Mouse (Mus musculus) lung, postnatal 0 days (tissue): Measurements from ENCODE around the gene Nhlrc1. TPM values are rescaled to one million over a fixed set of nuclear protein-coding genes. Genes with fewer than 3 reads are reported as not detected.

Source experiments
- ATAC-seq: fragments of 200-750 bp; cut with Nextera tagmentation; 2 replicates; pipeline ENCODE4 v1.8.0; 2017; ENCODE audit warnings: moderate library complexity
- DNase-seq: peaks from one replicate; pipeline ENCODE4 v3.0.0-alpha.2; 2016; ENCODE audit warnings: low spot score
- H3K27ac ChIP-seq: fragments of 300-500 bp; sonication (generic); 2 replicates; pipeline ENCODE4 v1.5.1; 2014; ENCODE audit warnings: antibody characterized with exemption, mild to moderate bottlenecking, low read length, mixed read lengths
- H3K27me3 ChIP-seq: fragments of 300-500 bp; sonication (generic); replicated peaks from 2 replicates; pipeline ENCODE4 v1.6.1; 2014; ENCODE audit warnings: low read length, mixed read lengths; ENCODE audit not compliant: insufficient read depth
- H3K36me3 ChIP-seq: fragments of 300-500 bp; sonication (generic); 2 replicates; pipeline ENCODE4 v1.6.1; 2014; ENCODE audit warnings: low read length, mixed read lengths; ENCODE audit not compliant: insufficient read depth
- H3K4me1 ChIP-seq: fragments of 300-500 bp; sonication (generic); 2 replicates; pipeline ENCODE4 v1.6.1; 2014; ENCODE audit warnings: antibody characterized with exemption, low read depth, low read length, mixed read lengths; ENCODE audit not compliant: insufficient read depth
- H3K4me2 ChIP-seq: fragments of 300-500 bp; sonication (generic); replicated peaks from 2 replicates; pipeline ENCODE4 v1.6.1; 2014; ENCODE audit warnings: low read depth, mild to moderate bottlenecking, low read length, moderate library complexity, mixed read lengths
- H3K4me3 ChIP-seq: fragments of 300-500 bp; sonication (generic); 2 replicates; pipeline ENCODE4 v1.5.1; 2014; ENCODE audit warnings: low read depth, low read length
- H3K9ac ChIP-seq: fragments of 300-500 bp; sonication (generic); replicated peaks from 2 replicates; pipeline ENCODE4 v1.6.1; 2014; ENCODE audit warnings: low read depth, mild to moderate bottlenecking
- H3K9me3 ChIP-seq: fragments of 300-500 bp; sonication (generic); 2 replicates; pipeline ENCODE4 v1.6.1; 2016; ENCODE audit warnings: low read length, mixed read lengths
- CTCF ChIP-seq: IDR thresholded peaks from 2 replicates; pipeline ENCODE4 v1.5.1; 2016; ENCODE audit warnings: antibody characterized with exemption, mild to moderate bottlenecking
- EP300 ChIP-seq: IDR thresholded peaks from 2 replicates; pipeline ENCODE4 v1.6.1; 2016; ENCODE audit warnings: antibody characterized with exemption, mild to moderate bottlenecking, control low read depth
- WGBS: fragments of 180-500 bp; shearing (Covaris S2); extraction: QIAGEN DNeasy Blood & Tissue Kit; methylation state at CpG from one replicate; pipeline ENCODE4 v1.1.7; 2014; 5-methylcytosine and 5-hydroxymethylcytosine counted together
- polyA plus RNA-seq: library from polyadenylated mRNA; unstranded; fragments of >200 nt; fragmentation: Nextera tagmentation; extraction: Ambion mirVana; gene quantifications from 2 replicates; pipeline ENCODE4 v1.2.1, GENCODE M21; 2015

The Nhlrc1 gene
- 2.1 and 2.3 TPM in 2 replicates for polyA plus RNA-seq

DNA sequence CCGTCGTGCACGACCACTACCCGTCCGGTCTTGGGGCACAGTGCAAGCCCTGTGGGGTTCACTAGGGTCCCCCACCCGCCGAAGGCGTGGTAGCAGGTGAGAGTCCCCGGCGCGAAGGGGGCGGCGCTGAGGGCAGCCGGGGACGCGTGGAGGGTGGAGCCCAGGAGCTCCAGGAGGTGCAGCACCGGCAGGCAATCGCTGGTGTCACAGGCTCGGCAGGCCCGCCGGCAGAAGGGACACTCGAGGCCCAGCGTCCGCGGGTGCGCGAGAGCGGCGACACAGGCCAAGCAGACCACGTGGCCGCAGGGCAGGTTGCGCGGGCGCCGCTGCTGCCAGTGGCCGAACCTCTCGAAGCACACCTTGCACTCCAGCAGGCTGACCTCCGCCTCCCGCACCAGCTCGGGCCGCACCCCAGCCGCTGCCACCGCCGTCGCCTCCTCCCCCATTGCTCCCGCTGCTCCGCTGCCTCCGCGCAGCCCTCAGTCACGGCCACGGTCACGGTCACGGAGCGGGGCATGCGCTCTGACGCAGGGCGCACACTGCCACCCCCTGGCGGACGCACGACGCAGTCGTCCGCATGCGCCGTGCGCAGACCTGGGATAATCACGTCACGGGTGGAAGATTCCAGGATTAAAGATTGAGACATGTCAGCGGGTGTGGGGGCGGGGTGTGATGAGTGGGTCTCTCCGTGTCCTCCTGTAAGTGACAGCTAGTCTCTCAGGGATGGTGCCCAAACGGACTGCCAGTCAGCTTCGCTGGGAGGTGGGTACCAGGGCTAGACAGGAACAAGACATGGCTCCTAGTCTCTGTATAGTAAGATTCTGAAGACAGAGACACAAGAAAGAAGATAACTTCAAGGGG is at the start of gene Nhlrc1:
Gene Nhlrc1 (minus strand): TSS at position 517 of the 861 bp plus-strand sequence.
- peak within 1 kb of the TSS; percentile 46 for H3K4me3 ChIP-seq
- WGBS, result 4% methylated on average over 72 of the region's 73 CpGs

DNA sequence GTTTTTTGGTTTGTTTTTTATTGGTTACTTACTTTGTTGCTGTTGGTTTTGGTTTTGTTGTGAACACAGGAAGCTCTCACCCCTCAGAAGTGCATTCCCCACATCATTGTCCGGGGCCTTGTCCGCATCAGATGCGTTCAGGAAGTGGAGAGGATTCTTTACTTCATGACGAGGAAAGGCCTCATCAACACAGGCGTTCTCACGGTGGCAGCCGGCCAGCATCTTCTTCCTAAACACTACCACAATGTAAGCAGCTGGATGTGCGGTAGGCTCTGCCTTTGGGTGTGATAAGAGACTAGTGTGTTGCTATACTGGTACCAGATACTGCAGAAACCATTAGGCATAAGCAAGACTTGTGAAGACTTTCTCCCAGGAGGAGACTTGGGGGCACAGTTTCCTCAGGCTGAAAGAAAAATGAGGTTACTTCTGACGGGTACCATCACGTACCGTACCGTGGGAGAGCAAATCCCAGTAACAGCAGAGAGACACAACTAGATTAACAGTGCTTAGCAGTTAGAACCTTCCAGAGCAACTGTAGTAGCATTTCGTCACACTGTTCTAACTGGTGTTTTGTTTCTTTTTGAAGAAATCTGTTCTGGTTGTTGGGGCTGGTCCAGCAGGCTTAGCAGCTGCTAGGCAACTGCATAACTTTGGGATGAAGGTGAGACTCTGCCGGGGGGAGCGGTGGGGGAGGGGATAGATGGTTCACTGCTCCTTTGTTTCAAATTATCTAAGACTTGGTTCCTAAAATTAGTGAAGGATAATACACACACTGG is 49.5 kb upstream of the Nhlrc1 start:
- peaks cover 15% of the 10 kb centered on the region; the same call in 1 of the 2 replicates for H3K36me3 ChIP-seq
- DNase-seq, result peak; percentile 63

More for the DNA sequence above, at the start of gene Nhlrc1:
- Histone ChIP-seq H3K27me3 (no peaks in the 10 kb centered on the region), H3K4me2 (peak within 1 kb of the TSS; percentile 89), H3K36me3 (no peaks in the 10 kb centered on the region), H3K9me3 (no peaks in the 10 kb centered on the region), H3K9ac (peak within 1 kb of the TSS; percentile 32; the same call in 1 of the 2 replicates), H3K4me1 (peaks cover 3% of the 10 kb centered on the region; the same call in 1 of the 2 replicates), H3K27ac (no peak within 1 kb of the TSS)
- TF ChIP-seq EP300 (no peak), CTCF (peak; percentile 99)
- ATAC-seq (peak; percentile 93), DNase-seq (peak; percentile 78)

DNA sequence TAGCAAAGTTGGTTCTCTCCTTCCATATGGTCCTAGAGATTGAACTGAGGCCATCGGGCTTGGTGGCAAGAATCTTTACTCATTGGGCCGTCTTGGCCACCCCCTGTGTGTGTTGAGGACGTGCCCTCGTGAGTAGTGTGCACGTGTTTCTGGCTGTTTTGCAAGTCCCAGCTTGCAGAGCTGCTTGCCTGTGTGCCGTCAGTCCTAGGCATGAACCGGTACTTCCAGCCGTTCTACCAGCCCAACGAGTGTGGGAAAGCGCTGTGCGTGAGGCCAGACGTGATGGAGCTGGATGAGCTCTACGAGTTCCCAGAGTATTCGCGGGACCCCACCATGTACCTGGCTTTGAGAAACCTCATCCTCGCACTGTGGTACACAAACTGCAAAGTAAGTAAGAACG is 48.1 kb upstream of the Nhlrc1 start:
- Histone ChIP-seq H3K27ac (no peak overlapping the region), H3K27me3 (no peaks in the 10 kb centered on the region), H3K4me2 (no peak overlapping the region), H3K4me3 (no peak overlapping the region), H3K9ac (no peak overlapping the region), H3K4me1 (no peaks in the 10 kb centered on the region), H3K36me3 (peaks cover 15% of the 10 kb centered on the region; the same call in 1 of the 2 replicates), H3K9me3 (no peaks in the 10 kb centered on the region)
- DNase-seq, result no peak
- no peak for ATAC-seq
- 94% methylated on average over 17 of the region's 17 CpGs for WGBS
- TF ChIP-seq EP300, result no peak
- no peak for TF ChIP-seq CTCF

More for the DNA sequence above, 49.5 kb upstream of the Nhlrc1 start:
- ATAC-seq, result peak; percentile 75
- H3K9me3 ChIP-seq, result no peaks in the 10 kb centered on the region
- H3K27me3 ChIP-seq, result no peaks in the 10 kb centered on the region
- H3K27ac ChIP-seq, result 0 out of 2 replicates have a peak overlapping the region, but pooled peaks have one; percentile 26
- H3K4me1 ChIP-seq, result no peaks in the 10 kb centered on the region
- no peak overlapping the region for H3K9ac ChIP-seq
- H3K4me3 ChIP-seq, result no peak overlapping the region
- no peak overlapping the region for H3K4me2 ChIP-seq
- TF ChIP-seq CTCF (no peak), EP300 (no peak)
- WGBS, result 49% methylated on average over 15 of the region's 15 CpGs

DNA sequence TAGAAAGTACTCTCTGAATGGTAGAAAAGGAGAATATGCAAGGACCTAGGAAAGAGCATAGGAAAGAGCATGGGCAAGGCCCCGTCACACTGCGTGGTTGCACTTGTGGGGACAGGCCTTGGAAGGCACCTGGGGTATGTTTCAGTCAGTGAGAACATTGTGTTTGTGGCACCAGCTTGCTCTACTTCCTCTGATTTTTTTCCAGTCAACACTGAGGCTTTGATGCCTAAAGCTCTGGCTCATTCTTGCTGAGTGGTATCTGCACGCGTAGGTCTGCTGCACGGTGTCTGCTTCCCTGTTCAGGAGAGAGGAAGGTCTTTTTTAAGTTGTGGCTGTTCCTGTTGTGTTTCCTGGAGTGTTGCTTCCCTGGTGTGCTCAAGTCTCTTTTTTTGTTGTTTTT is 42.1 kb upstream of the Nhlrc1 start:
- H3K4me3 ChIP-seq, result no peak overlapping the region
- peaks cover 19% of the 10 kb centered on the region; the same call in 1 of the 2 replicates for H3K36me3 ChIP-seq
- no peaks in the 10 kb centered on the region for H3K4me1 ChIP-seq
- H3K9me3 ChIP-seq, result no peaks in the 10 kb centered on the region
- ATAC-seq, result no peak
- DNase-seq, result no peak
- H3K9ac ChIP-seq, result no peak overlapping the region
- no peak overlapping the region for H3K27ac ChIP-seq
- H3K27me3 ChIP-seq, result no peaks in the 10 kb centered on the region
- 86% methylated on average over 5 of the region's 5 CpGs for WGBS
- no peak overlapping the region for H3K4me2 ChIP-seq
- no peak for TF ChIP-seq EP300
- no peak for TF ChIP-seq CTCF

DNA sequence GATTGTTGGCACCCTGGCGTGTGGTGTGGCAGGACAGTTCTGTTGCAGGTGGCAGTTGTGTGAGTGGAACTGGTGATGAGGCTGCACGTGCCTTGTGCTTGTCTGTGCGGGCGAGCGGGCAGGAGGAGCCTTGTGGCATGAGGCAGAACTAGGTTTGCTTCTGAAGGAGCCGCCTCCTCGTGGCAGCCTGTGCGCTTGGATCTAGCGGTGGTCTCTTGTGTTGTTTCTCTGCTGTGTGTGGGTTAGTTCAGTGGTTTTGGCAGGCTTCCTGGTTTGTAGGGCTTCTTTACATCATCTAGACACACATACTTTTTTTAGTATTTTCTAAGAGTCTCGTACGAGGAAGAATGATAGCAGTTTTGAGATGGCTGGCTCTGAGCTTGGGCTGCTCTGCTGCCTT is 41.5 kb upstream of the Nhlrc1 start:
- no peak overlapping the region for H3K27ac ChIP-seq
- no peaks in the 10 kb centered on the region for H3K9me3 ChIP-seq
- H3K4me3 ChIP-seq, result no peak overlapping the region
- WGBS, result 67% methylated on average over 11 of the region's 11 CpGs
- DNase-seq, result no peak
- H3K4me2 ChIP-seq, result no peak overlapping the region
- H3K27me3 ChIP-seq, result no peaks in the 10 kb centered on the region
- H3K36me3 ChIP-seq, result peaks cover 19% of the 10 kb centered on the region; the same call in 1 of the 2 replicates
- H3K4me1 ChIP-seq, result no peaks in the 10 kb centered on the region
- H3K9ac ChIP-seq, result no peak overlapping the region
- no peak for ATAC-seq
- no peak for TF ChIP-seq EP300
- no peak for TF ChIP-seq CTCF

DNA sequence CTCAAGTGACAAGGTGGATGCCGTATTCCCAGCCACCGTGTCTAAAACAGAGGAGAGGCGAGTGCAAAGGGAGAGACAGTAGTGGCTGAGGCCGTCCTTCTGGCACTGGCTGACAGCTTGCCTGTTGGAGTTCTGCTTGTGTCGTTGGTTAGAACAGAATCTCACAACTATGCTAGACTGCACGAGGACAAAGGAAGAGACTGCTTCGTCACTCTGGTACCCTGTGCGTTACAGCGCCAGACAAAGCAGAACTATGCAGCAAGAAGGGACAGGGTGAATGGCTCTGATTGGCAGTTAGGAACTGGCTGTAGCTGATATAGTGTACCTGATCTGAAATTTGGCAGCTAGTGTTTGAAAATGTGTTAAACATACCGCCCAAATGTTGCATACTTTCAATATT is 39.3 kb upstream of the Nhlrc1 start:
- H3K4me2 ChIP-seq, result no peak overlapping the region

More for the DNA sequence above, 39.3 kb upstream of the Nhlrc1 start:
- Histone ChIP-seq H3K4me1 (no peaks in the 10 kb centered on the region), H3K36me3 (peaks cover 18% of the 10 kb centered on the region; the same call in 1 of the 2 replicates), H3K27ac (no peak overlapping the region), H3K4me3 (no peak overlapping the region), H3K27me3 (no peaks in the 10 kb centered on the region), H3K9me3 (no peaks in the 10 kb centered on the region), H3K9ac (no peak overlapping the region)
- no peak for TF ChIP-seq EP300
- no peak for DNase-seq
- no peak for ATAC-seq
- WGBS, result 88% methylated on average over 10 of the region's 10 CpGs
